Mouse (Mus musculus) forebrain, embryonic 16.5 days (tissue): Measurements from ENCODE around the gene Atp2a3. TPM values are rescaled to one million over a fixed set of nuclear protein-coding genes. Genes with fewer than 3 reads are reported as not detected.

Experiments used
- ATAC-seq: fragments of 200-750 bp; cut with Nextera tagmentation; 2 replicates; pipeline ENCODE4 v1.8.0; 2017; ENCODE audit warnings: mild to moderate bottlenecking, moderate library complexity
- H3K27ac ChIP-seq: fragments of 300-500 bp; sonication (generic); 2 replicates; pipeline ENCODE4 v1.5.1; 2014; ENCODE audit warnings: low read length, control low read depth
- H3K27me3 ChIP-seq: fragments of 300-500 bp; sonication (generic); replicated peaks from 2 replicates; pipeline ENCODE4 v1.6.1; 2014; ENCODE audit warnings: low read length; ENCODE audit not compliant: control insufficient read depth, insufficient read depth
- H3K36me3 ChIP-seq: fragments of 300-500 bp; sonication (generic); 2 replicates; pipeline ENCODE4 v1.6.1; 2014; ENCODE audit not compliant: control insufficient read depth, insufficient read depth
- H3K4me1 ChIP-seq: fragments of 300-500 bp; sonication (generic); replicated peaks from 2 replicates; pipeline ENCODE4 v1.6.1; 2014; ENCODE audit warnings: low read length; ENCODE audit not compliant: control insufficient read depth, insufficient read depth
- H3K4me2 ChIP-seq: fragments of 300-500 bp; sonication (generic); 2 replicates; pipeline ENCODE4 v1.6.1; 2014; ENCODE audit warnings: mild to moderate bottlenecking, low read length, control low read depth
- H3K4me3 ChIP-seq: fragments of 300-500 bp; sonication (generic); replicated peaks from 2 replicates; pipeline ENCODE4 v1.5.1; 2014; ENCODE audit warnings: mild to moderate bottlenecking, low read length, control low read depth
- H3K9ac ChIP-seq: fragments of 300-500 bp; sonication (generic); replicated peaks from 2 replicates; pipeline ENCODE4 v1.6.1; 2014; ENCODE audit warnings: low read depth, low read length, control low read depth
- H3K9me3 ChIP-seq: fragments of 300-500 bp; sonication (generic); 2 replicates; pipeline ENCODE4 v1.6.1; 2016; ENCODE audit warnings: low read length; ENCODE audit not compliant: control insufficient read depth
- WGBS: fragments of 180-500 bp; shearing (Covaris S2); extraction: QIAGEN DNeasy Blood & Tissue Kit; methylation state at CpG from one replicate; pipeline ENCODE4 v1.1.7; 2014; 5-methylcytosine and 5-hydroxymethylcytosine counted together
- polyA plus RNA-seq: library from polyadenylated mRNA; unstranded; fragments of >200 nt; fragmentation: Nextera tagmentation; extraction: Ambion mirVana; gene quantifications from 2 replicates; pipeline ENCODE4 v1.2.1, GENCODE M21; 2015

Gene Atp2a3
- polyA plus RNA-seq, 1 experiment from 2014 or later, result 0.96 TPM

DNA sequence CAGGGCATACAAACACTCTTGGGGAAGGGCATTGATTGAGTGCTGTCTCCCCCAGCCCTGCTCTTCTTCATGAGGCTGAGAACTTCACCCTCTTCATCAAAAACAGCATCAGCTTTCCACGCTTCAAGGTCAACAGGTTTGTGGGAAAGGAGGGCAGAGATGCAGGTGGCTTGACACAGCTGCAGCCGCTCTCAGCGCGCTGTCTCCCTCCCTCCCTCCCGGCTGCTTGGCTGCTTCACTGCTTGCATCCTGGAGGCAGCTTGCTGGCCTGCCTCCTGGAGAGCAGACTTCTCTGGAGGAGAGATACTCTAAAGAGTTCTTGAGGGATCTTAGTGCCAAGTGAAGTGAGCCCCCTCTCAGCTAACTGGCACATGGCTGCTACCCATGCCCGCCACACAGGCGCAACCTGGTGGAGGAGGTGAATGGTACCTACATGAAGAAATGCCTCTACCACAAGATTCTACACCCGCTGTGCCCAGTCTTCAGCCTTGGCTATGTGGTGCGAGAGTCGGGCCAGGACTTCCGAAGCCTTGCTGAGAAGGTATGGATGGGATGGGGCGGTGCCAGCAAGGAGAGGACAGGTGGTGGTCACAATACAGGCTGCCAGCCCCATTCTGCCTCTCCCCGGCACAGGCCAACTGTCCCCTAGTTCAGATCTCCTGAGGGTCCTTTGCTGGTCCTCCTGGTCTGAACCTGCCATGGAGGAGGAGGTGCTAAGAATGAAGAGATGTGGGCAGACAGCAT, 48.7 kb downstream of the Atp2a3 start:
- WGBS, result 61% methylated on average over 13 of the region's 13 CpGs
- H3K4me3 ChIP-seq, result no peak overlapping the region
- no peak overlapping the region for H3K4me2 ChIP-seq
- no peaks in the 10 kb centered on the region for H3K36me3 ChIP-seq
- ATAC-seq, result no peak
- no peaks in the 10 kb centered on the region for H3K4me1 ChIP-seq
- no peak overlapping the region for H3K9ac ChIP-seq
- H3K9me3 ChIP-seq, result no peaks in the 10 kb centered on the region
- H3K27ac ChIP-seq, result no peak overlapping the region
- H3K27me3 ChIP-seq, result no peaks in the 10 kb centered on the region

DNA sequence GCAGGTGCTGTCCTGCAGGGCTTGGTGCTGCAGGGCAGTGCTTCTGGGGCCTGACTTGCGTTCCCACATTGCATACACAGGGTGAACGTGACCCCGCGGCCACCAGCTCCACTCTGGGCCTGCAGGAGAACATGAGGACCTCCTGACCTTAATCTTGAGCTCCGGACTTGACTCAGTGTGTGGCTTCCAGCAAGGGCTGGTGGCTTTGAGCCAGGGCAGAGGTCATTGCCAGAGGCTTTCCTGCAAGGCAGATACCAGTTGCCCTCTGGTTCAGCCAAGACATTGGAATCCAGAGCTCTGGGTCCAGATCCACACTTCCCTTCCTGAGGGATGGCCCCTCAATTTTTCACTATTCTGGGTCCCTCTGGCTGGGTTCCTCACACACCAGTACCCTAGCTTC, 53.0 kb downstream of the Atp2a3 start:
- no peaks in the 10 kb centered on the region for H3K36me3 ChIP-seq
- no peaks in the 10 kb centered on the region for H3K9me3 ChIP-seq
- H3K27ac ChIP-seq, result no peak overlapping the region
- no peaks in the 10 kb centered on the region for H3K27me3 ChIP-seq
- no peak overlapping the region for H3K4me3 ChIP-seq
- H3K9ac ChIP-seq, result no peak overlapping the region
- 78% methylated on average over 5 of the region's 5 CpGs for WGBS
- ATAC-seq, result no peak
- H3K4me1 ChIP-seq, result peaks cover 11% of the 10 kb centered on the region; the same call in 1 of the 2 replicates
- no peak overlapping the region for H3K4me2 ChIP-seq

DNA sequence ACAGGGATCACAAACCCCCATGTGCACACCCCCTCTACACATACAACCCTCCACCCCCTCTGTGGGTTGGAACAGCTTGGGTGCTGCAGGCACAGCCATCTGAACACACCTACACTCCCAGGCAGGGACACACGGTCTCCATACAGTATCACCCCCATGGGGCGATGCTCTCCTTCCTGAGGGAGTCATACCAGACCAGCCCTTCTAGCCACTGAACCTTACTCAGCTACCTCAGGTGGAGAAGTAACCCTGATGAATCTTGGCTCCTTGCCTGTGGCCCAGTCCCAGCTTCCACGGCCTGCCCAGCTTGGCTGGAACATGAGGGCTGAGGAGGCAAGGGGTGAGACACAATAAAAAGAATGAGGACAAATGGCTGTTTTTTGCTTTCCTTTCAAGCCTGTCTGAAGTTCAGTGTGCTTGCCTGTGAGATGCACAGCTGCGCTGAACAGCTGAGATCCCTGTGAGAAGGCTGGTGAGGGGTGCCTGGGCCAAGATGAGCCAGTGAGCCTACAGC, 53.9 kb downstream of the Atp2a3 start:
- Histone ChIP-seq H3K4me1 (peaks cover 16% of the 10 kb centered on the region), H3K9ac (no peak overlapping the region), H3K36me3 (no peaks in the 10 kb centered on the region), H3K27ac (no peak overlapping the region), H3K27me3 (no peaks in the 10 kb centered on the region; the same call in 1 of the 2 replicates), H3K4me2 (no peak overlapping the region), H3K9me3 (no peaks in the 10 kb centered on the region), H3K4me3 (no peak overlapping the region)
- no peak for ATAC-seq
- 63% methylated on average over 4 of the region's 4 CpGs for WGBS

DNA sequence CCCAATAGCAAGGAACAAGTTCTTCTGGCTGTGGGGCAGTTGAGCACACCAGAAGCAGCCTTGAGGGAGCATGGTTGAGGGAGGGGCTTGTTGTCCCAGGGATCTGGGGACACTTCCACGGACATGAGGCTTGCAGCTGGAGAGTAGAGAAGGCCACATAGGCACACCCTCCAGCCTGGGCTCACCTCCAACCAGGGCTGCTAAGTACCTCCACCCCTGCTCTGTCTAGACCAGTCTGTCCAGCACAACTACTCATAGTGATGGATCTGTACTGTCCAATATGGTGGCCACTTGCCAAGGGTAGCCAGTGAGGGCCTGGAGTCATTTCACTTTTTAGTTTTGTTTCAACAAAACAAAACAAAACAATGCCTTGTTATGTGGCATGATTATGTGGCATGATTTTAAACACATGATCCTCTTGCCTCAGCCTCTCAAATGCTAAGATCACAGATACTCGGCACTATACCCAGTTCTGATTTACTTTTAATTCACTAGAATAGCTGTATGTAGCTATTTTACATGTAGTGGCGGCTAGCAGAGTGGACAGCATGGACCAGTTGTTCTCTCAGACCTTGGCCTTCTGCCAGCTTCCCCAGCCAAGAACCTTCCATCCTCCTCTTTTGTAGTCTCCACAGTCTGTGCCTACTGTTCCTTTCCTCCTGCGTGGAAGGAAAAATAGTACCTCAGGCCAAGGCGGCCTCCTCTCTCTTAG, 54.6 kb downstream of the Atp2a3 start:
- Histone ChIP-seq H3K36me3 (no peaks in the 10 kb centered on the region), H3K4me3 (no peak overlapping the region), H3K27ac (no peak overlapping the region), H3K4me1 (peaks cover 19% of the 10 kb centered on the region), H3K9me3 (no peaks in the 10 kb centered on the region), H3K27me3 (peaks cover 4% of the 10 kb centered on the region), H3K9ac (no peak overlapping the region), H3K4me2 (no peak overlapping the region)
- no peak for ATAC-seq
- 64% methylated on average over 5 of the region's 5 CpGs for WGBS

DNA sequence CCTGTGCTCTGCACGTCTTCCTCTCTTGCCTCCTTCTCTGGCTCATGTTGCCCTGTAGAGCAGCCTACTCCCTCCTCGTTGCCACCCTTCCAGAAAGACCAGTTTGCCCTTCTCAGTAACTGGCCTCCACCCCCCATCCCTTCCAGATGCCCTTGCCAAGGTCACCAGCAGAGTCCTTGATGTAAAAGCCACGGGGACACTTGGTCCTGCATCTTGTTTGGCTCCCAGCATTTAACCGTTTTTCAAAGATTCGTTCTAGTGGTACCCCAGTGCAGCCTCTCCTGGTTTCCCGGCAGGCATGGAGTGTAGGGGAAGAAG, 55.1 kb downstream of the Atp2a3 start:
- H3K27ac ChIP-seq, result no peak overlapping the region
- no peaks in the 10 kb centered on the region for H3K36me3 ChIP-seq
- H3K27me3 ChIP-seq, result peaks cover 8% of the 10 kb centered on the region
- H3K4me3 ChIP-seq, result no peak overlapping the region
- WGBS, result 69% methylated on average over 6 of the region's 6 CpGs
- ATAC-seq, result no peak
- H3K4me2 ChIP-seq, result no peak overlapping the region
- no peaks in the 10 kb centered on the region for H3K9me3 ChIP-seq
- H3K4me1 ChIP-seq, result peaks cover 19% of the 10 kb centered on the region
- H3K9ac ChIP-seq, result no peak overlapping the region

DNA sequence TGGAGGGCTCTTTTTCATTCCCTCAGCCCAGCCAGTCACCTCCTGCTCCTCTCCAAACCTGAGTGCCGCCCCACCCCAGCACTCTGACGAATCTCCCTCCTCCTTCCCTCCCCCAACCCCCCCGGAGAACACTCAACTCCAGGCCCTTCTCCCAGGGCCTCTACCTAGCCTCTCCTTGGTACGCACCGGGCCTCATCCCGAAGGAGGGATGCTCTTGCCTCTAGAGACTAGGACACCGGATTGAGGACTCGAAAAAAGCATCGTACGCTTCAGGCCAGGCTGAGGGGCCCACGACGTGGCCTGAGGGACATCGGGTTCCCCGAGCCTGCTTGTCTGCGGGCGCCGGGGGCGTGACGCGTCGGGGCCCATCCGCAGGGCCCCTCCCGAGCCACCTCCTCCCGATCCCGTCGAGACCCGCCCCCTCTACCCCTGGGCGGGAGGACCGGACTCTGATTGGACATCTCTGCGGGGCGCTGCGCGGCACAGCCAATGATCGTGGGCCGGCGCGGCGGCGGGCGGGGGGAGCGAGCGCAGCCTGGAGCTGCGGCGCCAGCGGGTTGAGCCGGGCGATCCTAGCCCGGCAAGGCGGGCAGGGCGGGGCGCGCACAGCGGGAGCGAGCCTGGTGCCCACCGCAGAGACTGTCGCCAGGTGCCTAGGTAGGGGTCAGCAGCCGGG, 57.6 kb downstream of the Atp2a3 start, which contains the start of gene Camkk1:
TSS of gene Camkk1 (plus strand) at position 538 of the 676 bp plus-strand sequence.
- Histone ChIP-seq H3K9me3 (no peaks in the 10 kb centered on the region), H3K4me3 (peak within 1 kb of the TSS; percentile 63), H3K4me1 (peaks cover 19% of the 10 kb centered on the region), H3K27ac (peak within 1 kb of the TSS; percentile 36; the same call in 1 of the 2 replicates), H3K9ac (peak within 1 kb of the TSS; percentile 64), H3K36me3 (no peaks in the 10 kb centered on the region), H3K4me2 (peak within 1 kb of the TSS; percentile 91), H3K27me3 (peaks cover 8% of the 10 kb centered on the region)
- ATAC-seq, result peak; percentile 96
- WGBS, result under 1% methylated on average over 50 of the region's 57 CpGs

DNA sequence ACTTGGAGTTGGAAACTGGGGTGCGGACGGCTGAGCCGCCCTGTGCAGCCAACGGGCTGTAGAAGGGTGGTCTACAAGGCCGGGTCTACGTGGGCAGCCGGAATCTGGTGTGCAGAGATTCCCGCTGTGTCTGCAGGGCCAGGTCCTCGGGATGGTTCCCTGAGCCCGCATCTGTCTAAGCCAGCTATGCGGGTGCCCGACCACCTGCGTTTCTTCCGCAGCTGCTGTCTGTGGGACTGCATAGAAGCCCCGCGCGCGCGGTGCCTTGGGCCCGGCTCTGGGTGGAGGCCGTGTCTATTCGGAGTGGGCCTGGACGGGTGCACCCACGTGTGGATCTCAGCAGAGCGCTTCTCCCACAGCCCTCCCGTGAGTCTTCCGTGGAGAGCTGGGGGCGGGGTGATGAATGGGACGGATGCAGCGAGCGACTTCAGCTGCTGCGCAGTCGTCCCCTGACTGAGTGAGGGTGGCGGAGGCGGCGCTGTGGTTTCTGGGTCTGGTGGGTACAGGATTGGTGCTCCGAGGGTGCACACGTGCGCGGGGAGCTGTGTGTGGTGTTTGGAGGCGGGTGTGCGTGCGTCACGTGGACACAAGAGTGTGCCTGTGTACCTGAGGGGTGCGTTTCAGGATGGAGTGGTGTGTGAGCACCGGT, 58.3 kb downstream of the Atp2a3 start:
- Histone ChIP-seq H3K27me3 (peaks cover 8% of the 10 kb centered on the region), H3K9me3 (no peaks in the 10 kb centered on the region), H3K4me1 (peaks cover 19% of the 10 kb centered on the region), H3K4me3 (peak overlapping the region; percentile 63), H3K27ac (peak overlapping the region; percentile 36; the same call in 1 of the 2 replicates), H3K4me2 (peak overlapping the region; percentile 91), H3K36me3 (no peaks in the 10 kb centered on the region), H3K9ac (peak overlapping the region; percentile 64)
- ATAC-seq, result peak; percentile 65
- WGBS, result under 1% methylated on average over 46 of the region's 46 CpGs

DNA sequence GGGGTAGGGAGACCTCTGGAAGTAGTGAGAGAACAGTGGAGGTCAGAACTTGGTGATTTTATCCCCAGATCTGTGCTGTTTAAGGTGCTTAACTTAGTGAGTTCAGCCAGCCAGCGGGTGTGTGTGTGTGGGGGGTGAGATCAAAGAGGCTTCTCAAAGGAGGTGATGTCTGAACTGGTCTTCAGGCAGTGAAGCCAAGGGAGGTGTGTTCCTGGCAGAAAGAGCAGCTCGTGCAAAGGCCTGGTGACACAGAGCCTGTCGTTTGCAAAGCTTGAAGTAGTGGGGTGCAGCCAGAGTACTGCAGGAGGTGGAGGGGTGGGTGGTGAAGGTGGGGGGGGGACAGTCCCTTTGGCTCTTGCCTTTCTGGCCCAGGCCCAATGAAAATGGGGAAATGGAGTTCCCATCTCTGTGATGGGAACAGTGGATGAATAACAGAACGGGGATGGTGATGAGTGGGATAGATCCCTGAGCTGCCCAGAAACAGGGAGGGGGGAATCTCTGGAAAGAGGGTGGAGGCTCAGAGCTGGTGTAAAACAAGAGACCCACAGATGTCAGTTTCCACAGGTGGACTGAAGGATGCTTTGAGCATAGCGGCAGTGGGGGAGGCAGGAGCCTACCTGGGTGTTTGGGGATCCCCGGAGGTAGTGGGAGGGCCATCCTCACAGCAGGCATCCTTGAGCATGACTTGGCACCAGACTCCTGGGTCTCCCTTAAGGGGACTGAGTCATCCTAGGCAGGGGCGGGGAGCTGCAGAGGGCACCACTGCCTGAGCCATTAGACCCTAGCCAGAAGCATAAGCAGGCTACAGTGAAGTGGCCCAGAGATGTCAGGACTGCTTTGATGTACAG, 60.2 kb downstream of the Atp2a3 start:
- Histone ChIP-seq H3K36me3 (no peaks in the 10 kb centered on the region), H3K27ac (no peak overlapping the region), H3K9me3 (no peaks in the 10 kb centered on the region), H3K27me3 (peaks cover 8% of the 10 kb centered on the region), H3K4me3 (no peak overlapping the region), H3K9ac (no peak overlapping the region), H3K4me2 (no peak overlapping the region), H3K4me1 (peaks cover 15% of the 10 kb centered on the region)
- 63% methylated on average over 7 of the region's 7 CpGs for WGBS
- no peak for ATAC-seq
